Mouse (Mus musculus): ENCODE measurements around the gene Fthl17f. TPM values are rescaled to one million over a fixed set of nuclear protein-coding genes. Genes with fewer than 3 reads are reported as not detected.

Fthl17f gene
- polyA plus RNA-seq (2014; fragmentation: Illumina TruSeq; extraction: RNeasy Lipid Tissue Mini Kit (QIAGEN cat#74804); ENCODE audit: low read depth, low replicate concordance), result not detected

GRCm38 (mm10) chrX:9062715-9063114 is at the start of gene Fthl17f:
Gene Fthl17f (plus strand): TSS chrX:9063015.

GRCm38 (mm10) chrX:9033193-9033592 is 29.6 kb upstream of the Fthl17f start, which contains the start of gene Fthl17e:
Gene Fthl17e (plus strand): TSS chrX:9033493.

GRCm38 (mm10) chrX:9104262-9104661 is 41.4 kb downstream of the Fthl17f start, which contains the start of gene 4930402K13Rik:
Gene 4930402K13Rik (plus strand): TSS chrX:9104562.

Other genes with a start within 250 kb of the Fthl17f start
- gene Gm6592, start 219.0 kb upstream of the Fthl17f start, polyA plus RNA-seq (2014; fragmentation: Illumina TruSeq; extraction: RNeasy Lipid Tissue Mini Kit (QIAGEN cat#74804); ENCODE audit: low read depth, low replicate concordance), result not detected
- not detected for gene Gm5751, start 188.8 kb upstream of the Fthl17f start, polyA plus RNA-seq (2014; fragmentation: Illumina TruSeq; extraction: RNeasy Lipid Tissue Mini Kit (QIAGEN cat#74804); ENCODE audit: low read depth, low replicate concordance)
- 0.79 TPM for gene B630019K06Rik, start 170.6 kb upstream of the Fthl17f start, polyA plus RNA-seq (2014; fragmentation: Illumina TruSeq; extraction: RNeasy Lipid Tissue Mini Kit (QIAGEN cat#74804); ENCODE audit: low read depth, low replicate concordance)
- gene Fthl17b, start 100.0 kb upstream of the Fthl17f start, polyA plus RNA-seq (2014; fragmentation: Illumina TruSeq; extraction: RNeasy Lipid Tissue Mini Kit (QIAGEN cat#74804); ENCODE audit: low read depth, low replicate concordance), result not detected
- gene Fthl17c, start 86.5 kb upstream of the Fthl17f start, polyA plus RNA-seq (2014; fragmentation: Illumina TruSeq; extraction: RNeasy Lipid Tissue Mini Kit (QIAGEN cat#74804); ENCODE audit: low read depth, low replicate concordance), result not detected
- not detected for gene Fthl17d, start 76.3 kb upstream of the Fthl17f start, polyA plus RNA-seq (2014; fragmentation: Illumina TruSeq; extraction: RNeasy Lipid Tissue Mini Kit (QIAGEN cat#74804); ENCODE audit: low read depth, low replicate concordance)
- gene Fthl17e, start 29.5 kb upstream of the Fthl17f start, polyA plus RNA-seq (2014; fragmentation: Illumina TruSeq; extraction: RNeasy Lipid Tissue Mini Kit (QIAGEN cat#74804); ENCODE audit: low read depth, low replicate concordance), result not detected
- gene 4930402K13Rik, start 41.5 kb downstream of the Fthl17f start, polyA plus RNA-seq (2014; fragmentation: Illumina TruSeq; extraction: RNeasy Lipid Tissue Mini Kit (QIAGEN cat#74804); ENCODE audit: low read depth, low replicate concordance), result not detected
- 2.1 TPM for gene Lancl3, start 136.9 kb downstream of the Fthl17f start, polyA plus RNA-seq (2014; fragmentation: Illumina TruSeq; extraction: RNeasy Lipid Tissue Mini Kit (QIAGEN cat#74804); ENCODE audit: low read depth, low replicate concordance)
- not detected for gene Gm14862, start 193.9 kb downstream of the Fthl17f start, polyA plus RNA-seq (2014; fragmentation: Illumina TruSeq; extraction: RNeasy Lipid Tissue Mini Kit (QIAGEN cat#74804); ENCODE audit: low read depth, low replicate concordance)
- gene Xk, start 209.7 kb downstream of the Fthl17f start, polyA plus RNA-seq (2014; fragmentation: Illumina TruSeq; extraction: RNeasy Lipid Tissue Mini Kit (QIAGEN cat#74804); ENCODE audit: low read depth, low replicate concordance), result 5.8 TPM
- not detected for gene H2al1m, start 220.7 kb downstream of the Fthl17f start, polyA plus RNA-seq (2014; fragmentation: Illumina TruSeq; extraction: RNeasy Lipid Tissue Mini Kit (QIAGEN cat#74804); ENCODE audit: low read depth, low replicate concordance)